Mouse (Mus musculus) thymus, adult 2 months (tissue): ENCODE measurements around the gene Ap3b1. TPM values are rescaled to one million over a fixed set of nuclear protein-coding genes. Genes with fewer than 3 reads are reported as not detected.
A peak's percentile ranks its signal among the peaks of the same experiment; 100 is the strongest.

ENCODE experiments used
- DNase-seq: peaks from one replicate; pipeline ENCODE4 v3.0.0; 2021
- H3K27ac ChIP-seq: fragments of 200-500 bp; 2 replicates; pipeline ENCODE4 v1.5.1; 2012; ENCODE audit warnings: low read length, control low read depth; ENCODE audit not compliant: control insufficient read depth, insufficient read depth
- H3K27me3 ChIP-seq: fragments of 200-500 bp; 2 replicates; pipeline ENCODE4 v1.6.1; 2012; ENCODE audit warnings: mild to moderate bottlenecking, low read length, moderate library complexity, mixed read lengths; ENCODE audit not compliant: control insufficient read depth, insufficient read depth
- H3K36me3 ChIP-seq: fragments of 200-500 bp; 2 replicates; pipeline ENCODE4 v1.6.1; 2012; ENCODE audit warnings: mild to moderate bottlenecking, low read length, moderate library complexity; ENCODE audit not compliant: control insufficient read depth, insufficient read depth
- H3K4me1 ChIP-seq: fragments of 200-500 bp; replicated peaks from 2 replicates; pipeline ENCODE4 v1.6.1; 2012; ENCODE audit warnings: low read length; ENCODE audit not compliant: control insufficient read depth, insufficient read depth
- H3K4me3 ChIP-seq: fragments of 200-500 bp; 2 replicates; pipeline ENCODE4 v1.5.1; 2012; ENCODE audit warnings: mild to moderate bottlenecking, low read length, control low read depth, moderate library complexity; ENCODE audit not compliant: control insufficient read depth, insufficient read depth
- CTCF ChIP-seq: fragments of 200-500 bp; IDR thresholded peaks from 2 replicates; pipeline ENCODE4 v1.5.1; 2012; ENCODE audit warnings: mild to moderate bottlenecking, control low read depth, low read length, moderate library complexity, borderline replicate concordance; ENCODE audit not compliant: control insufficient read depth, poor library complexity, insufficient read depth; ENCODE audit errors: extremely low read depth
- POLR2A ChIP-seq: fragments of 200-500 bp; IDR thresholded peaks from 2 replicates; pipeline ENCODE4 v1.6.1; 2012; ENCODE audit warnings: mild to moderate bottlenecking, low read length, control low read depth, moderate library complexity; ENCODE audit not compliant: control insufficient read depth, poor library complexity, insufficient read depth; ENCODE audit errors: extremely low read depth
- WGBS: fragments of 180-500 bp; shearing (Covaris S2); methylation state at CpG from one replicate; pipeline ENCODE4 v1.1.7; 2018; 5-methylcytosine and 5-hydroxymethylcytosine counted together
- polyA plus RNA-seq: library from polyadenylated mRNA; depleted of rRNA; stranded (reverse); fragments of >200 nt; gene quantifications from 2 replicates; pipeline ENCODE4 v1.2.3, GENCODE M21; 2012

The Ap3b1 gene
- polyA plus RNA-seq, 1 experiment: 39.4 TPM

GRCm38 (mm10) chr13:94542061-94542460, 183.3 kb downstream of the Ap3b1 start:
- Histone ChIP-seq H3K36me3 (no peaks in the 10 kb centered on the region; the same call in 1 of the 2 replicates), H3K27me3 (no peaks in the 10 kb centered on the region), H3K4me3 (no peak overlapping the region), H3K4me1 (no peaks in the 10 kb centered on the region), H3K27ac (no peak overlapping the region)
- TF ChIP-seq CTCF: no peak
- WGBS: 98% methylated on average over 7 of the region's 7 CpGs
- no peak for DNase-seq

- Histone ChIP-seq H3K4me1 (no peaks in the 10 kb centered on the region), H3K4me3 (no peak overlapping the region), H3K36me3 (peaks cover 12% of the 10 kb centered on the region; the same call in 1 of the 2 replicates), H3K27ac (no peak overlapping the region), H3K27me3 (no peaks in the 10 kb centered on the region)
- WGBS: 87% methylated on average over 12 of the region's 12 CpGs
- TF ChIP-seq POLR2A: no peak
- no peak for TF ChIP-seq CTCF
- no peak for DNase-seq
These were observed 185.5 kb downstream of the Ap3b1 start for GRCm38 (mm10) chr13:94544211-94544610.

GRCm38 (mm10) chr13:94545739-94546138, 187.0 kb downstream of the Ap3b1 start:
- Histone ChIP-seq H3K27me3 (no peaks in the 10 kb centered on the region), H3K4me3 (no peak overlapping the region), H3K36me3 (peaks cover 12% of the 10 kb centered on the region; the same call in 1 of the 2 replicates), H3K27ac (no peak overlapping the region), H3K4me1 (no peaks in the 10 kb centered on the region)
- DNase-seq: no peak
- WGBS: 95% methylated on average over 4 of the region's 4 CpGs
- TF ChIP-seq POLR2A (no peak), CTCF (no peak)

- TF ChIP-seq POLR2A (no peak), CTCF (no peak)
- DNase-seq: no peak
- H3K27me3 ChIP-seq: no peaks in the 10 kb centered on the region
- no peaks in the 10 kb centered on the region for H3K4me1 ChIP-seq
- no peak overlapping the region for H3K27ac ChIP-seq
- H3K4me3 ChIP-seq: no peak overlapping the region
- H3K36me3 ChIP-seq: peaks cover 12% of the 10 kb centered on the region; the same call in 1 of the 2 replicates
- 97% methylated on average over 11 of the region's 11 CpGs for WGBS
These were observed 187.5 kb downstream of the Ap3b1 start for GRCm38 (mm10) chr13:94546246-94546645.

- Histone ChIP-seq H3K27me3 (no peaks in the 10 kb centered on the region), H3K27ac (no peak overlapping the region), H3K4me3 (no peak overlapping the region), H3K4me1 (no peaks in the 10 kb centered on the region), H3K36me3 (peaks cover 12% of the 10 kb centered on the region; the same call in 1 of the 2 replicates)
- no peak for DNase-seq
- TF ChIP-seq POLR2A (no peak), CTCF (no peak)
- WGBS: 99% methylated on average over 3 of the region's 3 CpGs
These were observed 190.8 kb downstream of the Ap3b1 start for GRCm38 (mm10) chr13:94549580-94549979.

GRCm38 (mm10) chr13:94550037-94550436, 191.3 kb downstream of the Ap3b1 start:
- H3K27ac ChIP-seq: no peak overlapping the region
- no peaks in the 10 kb centered on the region for H3K27me3 ChIP-seq
- TF ChIP-seq CTCF: no peak
- no peak for TF ChIP-seq POLR2A
- peaks cover 12% of the 10 kb centered on the region; the same call in 1 of the 2 replicates for H3K36me3 ChIP-seq
- no peaks in the 10 kb centered on the region for H3K4me1 ChIP-seq
- WGBS: 95% methylated on average over 4 of the region's 4 CpGs
- DNase-seq: no peak
- H3K4me3 ChIP-seq: no peak overlapping the region

- H3K4me1 ChIP-seq: no peaks in the 10 kb centered on the region
- peak; percentile 64 for DNase-seq
- no peak overlapping the region for H3K27ac ChIP-seq
- H3K4me3 ChIP-seq: no peak overlapping the region
- H3K36me3 ChIP-seq: no peaks in the 10 kb centered on the region
- H3K27me3 ChIP-seq: no peaks in the 10 kb centered on the region
- TF ChIP-seq POLR2A: no peak
- TF ChIP-seq CTCF: no peak
- 17% methylated on average over 3 of the region's 3 CpGs for WGBS
These were observed 201.3 kb downstream of the Ap3b1 start for GRCm38 (mm10) chr13:94560011-94560410.
